Mouse (Mus musculus): ENCODE data around the gene Papola. TPM values are rescaled to one million over a fixed set of nuclear protein-coding genes. Genes with fewer than 3 reads are reported as not detected.
A peak's percentile ranks its signal among the peaks of the same experiment; 100 is the strongest.
"Not testable (repeated sequence)": the region's sequence is repeated elsewhere in the genome, so short reads cannot be mapped to it uniquely, and the experiment has no call there.

The Papola gene
- polyA plus RNA-seq, 1 experiment from 2014 or later, result 225 TPM

- no peaks in the 10 kb centered on the region for H3K9me3 ChIP-seq
- WGBS, result 55% methylated on average over 3 of the region's 3 CpGs
- no peak for ATAC-seq
- peaks cover 24% of the 10 kb centered on the region for H3K36me3 ChIP-seq
- H3K27ac ChIP-seq, result no peak overlapping the region
- H3K9ac ChIP-seq, result no peak overlapping the region
- no peaks in the 10 kb centered on the region for H3K27me3 ChIP-seq (replicated peaks)
- H3K4me1 ChIP-seq (replicated peaks), result no peaks in the 10 kb centered on the region
- H3K4me3 ChIP-seq (replicated peaks), result no peak overlapping the region
- no peak overlapping the region for H3K4me2 ChIP-seq (replicated peaks)
These were observed 24.5 kb downstream of the Papola start for GRCm38 (mm10) chr12:105808945-105809344.

- Histone ChIP-seq H3K4me2 (replicated peaks) (no peak overlapping the region), H3K27me3 (replicated peaks) (no peaks in the 10 kb centered on the region), H3K36me3 (peaks cover 32% of the 10 kb centered on the region), H3K4me1 (replicated peaks) (no peaks in the 10 kb centered on the region), H3K9me3 (no peaks in the 10 kb centered on the region), H3K27ac (no peak overlapping the region), H3K9ac (no peak overlapping the region), H3K4me3 (replicated peaks) (no peak overlapping the region)
- 73% methylated on average over 6 of the region's 6 CpGs for WGBS
- no peak for ATAC-seq
These were observed 26.1 kb downstream of the Papola start for GRCm38 (mm10) chr12:105810608-105811007.

- no peak overlapping the region for H3K4me3 ChIP-seq (replicated peaks)
- no peaks in the 10 kb centered on the region for H3K27me3 ChIP-seq (replicated peaks)
- no peak overlapping the region for H3K9ac ChIP-seq
- no peaks in the 10 kb centered on the region for H3K4me1 ChIP-seq (replicated peaks)
- no peak overlapping the region for H3K4me2 ChIP-seq (replicated peaks)
- WGBS, result 88% methylated on average over 6 of the region's 6 CpGs
- H3K36me3 ChIP-seq, result peaks cover 19% of the 10 kb centered on the region; the same call in 1 of the 2 replicates
- H3K27ac ChIP-seq, result no peak overlapping the region
- no peaks in the 10 kb centered on the region for H3K9me3 ChIP-seq
- ATAC-seq, result no peak
These were observed 29.5 kb downstream of the Papola start for GRCm38 (mm10) chr12:105813957-105814356.

GRCm38 (mm10) chr12:105823472-105823871, 39.0 kb downstream of the Papola start:
- Histone ChIP-seq H3K36me3 (peaks cover 32% of the 10 kb centered on the region), H3K4me2 (replicated peaks) (no peak overlapping the region), H3K27ac (no peak overlapping the region), H3K9ac (no peak overlapping the region), H3K4me1 (replicated peaks) (no peaks in the 10 kb centered on the region), H3K9me3 (no peaks in the 10 kb centered on the region), H3K4me3 (replicated peaks) (no peak overlapping the region), H3K27me3 (replicated peaks) (no peaks in the 10 kb centered on the region)
- ATAC-seq, result no peak
- 85% methylated on average over 4 of the region's 4 CpGs for WGBS

- 0 out of 2 replicates have a peak, but pooled peaks have one; percentile 25 for ATAC-seq
- Histone ChIP-seq H3K27me3 (replicated peaks) (no peaks in the 10 kb centered on the region), H3K4me3 (replicated peaks) (no peak overlapping the region), H3K9ac (no peak overlapping the region), H3K27ac (no peak overlapping the region), H3K4me2 (replicated peaks) (no peak overlapping the region), H3K36me3 (peaks cover 42% of the 10 kb centered on the region), H3K9me3 (no peaks in the 10 kb centered on the region), H3K4me1 (replicated peaks) (no peaks in the 10 kb centered on the region)
- 76% methylated on average over 8 of the region's 8 CpGs for WGBS
These were observed 40.2 kb downstream of the Papola start for GRCm38 (mm10) chr12:105824743-105825142.

- Histone ChIP-seq H3K27me3 (replicated peaks) (no peaks in the 10 kb centered on the region), H3K27ac (no peak overlapping the region), H3K4me2 (replicated peaks) (no peak overlapping the region), H3K4me3 (replicated peaks) (no peak overlapping the region), H3K4me1 (replicated peaks) (no peaks in the 10 kb centered on the region), H3K36me3 (peaks cover 40% of the 10 kb centered on the region), H3K9ac (no peak overlapping the region), H3K9me3 (no peaks in the 10 kb centered on the region)
- ATAC-seq, result no peak
- 87% methylated on average over 4 of the region's 4 CpGs for WGBS
These were observed 40.8 kb downstream of the Papola start for GRCm38 (mm10) chr12:105825266-105825665.

GRCm38 (mm10) chr12:105832541-105832940, 48.0 kb downstream of the Papola start:
- Histone ChIP-seq H3K4me2 (replicated peaks) (no peak overlapping the region), H3K4me1 (replicated peaks) (no peaks in the 10 kb centered on the region), H3K36me3 (peaks cover 33% of the 10 kb centered on the region), H3K27me3 (replicated peaks) (no peaks in the 10 kb centered on the region), H3K9me3 (no peaks in the 10 kb centered on the region), H3K9ac (no peak overlapping the region), H3K27ac (no peak overlapping the region), H3K4me3 (replicated peaks) (no peak overlapping the region)
- ATAC-seq, result no peak
- WGBS, result 84% methylated on average over 6 of the region's 6 CpGs

GRCm38 (mm10) chr12:105834926-105835325, 50.4 kb downstream of the Papola start:
- peaks cover 25% of the 10 kb centered on the region for H3K36me3 ChIP-seq

GRCm38 (mm10) chr12:105835571-105835970, 51.1 kb downstream of the Papola start:
- Histone ChIP-seq H3K27me3 (replicated peaks) (no peaks in the 10 kb centered on the region), H3K4me1 (replicated peaks) (no peaks in the 10 kb centered on the region), H3K9ac (no peak overlapping the region), H3K27ac (no peak overlapping the region), H3K4me3 (replicated peaks) (no peak overlapping the region), H3K36me3 (peaks cover 24% of the 10 kb centered on the region), H3K9me3 (no peaks in the 10 kb centered on the region), H3K4me2 (replicated peaks) (no peak overlapping the region)
- WGBS, result 78% methylated on average over 6 of the region's 6 CpGs
- ATAC-seq, result no peak

More at GRCm38 (mm10) chr12:105834926-105835325, 50.4 kb downstream of the Papola start:
- Histone ChIP-seq H3K27me3 (replicated peaks) (no peaks in the 10 kb centered on the region), H3K9ac (no peak overlapping the region), H3K4me1 (replicated peaks) (no peaks in the 10 kb centered on the region), H3K27ac (no peak overlapping the region), H3K4me3 (replicated peaks) (no peak overlapping the region), H3K4me2 (replicated peaks) (no peak overlapping the region), H3K9me3 (no peaks in the 10 kb centered on the region)
- ATAC-seq, result no peak
- 65% methylated on average over 6 of the region's 6 CpGs for WGBS

GRCm38 (mm10) chr12:105836196-105836595, 51.7 kb downstream of the Papola start:
- no peaks in the 10 kb centered on the region for H3K27me3 ChIP-seq (replicated peaks)
- H3K36me3 ChIP-seq, result peaks cover 24% of the 10 kb centered on the region

GRCm38 (mm10) chr12:105839096-105839495, 54.6 kb downstream of the Papola start:
- 61% methylated on average over 4 of the region's 4 CpGs for WGBS

More at GRCm38 (mm10) chr12:105836196-105836595, 51.7 kb downstream of the Papola start:
- ATAC-seq, result no peak
- WGBS, result 81% methylated on average over 2 of the region's 2 CpGs
- H3K27ac ChIP-seq, result no peak overlapping the region
- no peak overlapping the region for H3K9ac ChIP-seq
- no peaks in the 10 kb centered on the region for H3K4me1 ChIP-seq (replicated peaks)
- no peak overlapping the region for H3K4me2 ChIP-seq (replicated peaks)
- H3K4me3 ChIP-seq (replicated peaks), result no peak overlapping the region
- no peaks in the 10 kb centered on the region for H3K9me3 ChIP-seq

GRCm38 (mm10) chr12:105840545-105840944, 56.1 kb downstream of the Papola start:
- H3K4me1 ChIP-seq (replicated peaks); H3K4me2 ChIP-seq (replicated peaks); H3K4me3 ChIP-seq (replicated peaks); H3K9me3 ChIP-seq; ATAC-seq; H3K27ac ChIP-seq; H3K9ac ChIP-seq; H3K27me3 ChIP-seq (replicated peaks): not testable (repeated sequence)
- WGBS, result 92% methylated on average over 8 of the region's 8 CpGs
- peaks cover 13% of the 10 kb centered on the region for H3K36me3 ChIP-seq

More at GRCm38 (mm10) chr12:105839096-105839495, 54.6 kb downstream of the Papola start:
- Histone ChIP-seq H3K36me3 (peaks cover 15% of the 10 kb centered on the region), H3K4me3 (replicated peaks) (no peak overlapping the region), H3K9me3 (no peaks in the 10 kb centered on the region), H3K27me3 (replicated peaks) (no peaks in the 10 kb centered on the region), H3K4me2 (replicated peaks) (no peak overlapping the region), H3K27ac (no peak overlapping the region), H3K9ac (no peak overlapping the region), H3K4me1 (replicated peaks) (no peaks in the 10 kb centered on the region)
- no peak for ATAC-seq

GRCm38 (mm10) chr12:105843243-105844005, 58.9 kb downstream of the Papola start:
- Histone ChIP-seq H3K36me3 (peaks cover 11% of the 10 kb centered on the region), H3K4me1 (replicated peaks) (no peaks in the 10 kb centered on the region)
- WGBS, result 67% methylated on average over 12 of the region's 12 CpGs

More at GRCm38 (mm10) chr12:105843243-105844005, 58.9 kb downstream of the Papola start:
- H3K4me3 ChIP-seq (replicated peaks), result no peak overlapping the region
- no peak overlapping the region for H3K4me2 ChIP-seq (replicated peaks)
- H3K9ac ChIP-seq, result no peak overlapping the region
- no peak overlapping the region for H3K27ac ChIP-seq
- H3K9me3 ChIP-seq, result no peaks in the 10 kb centered on the region
- ATAC-seq, result no peak
- no peaks in the 10 kb centered on the region for H3K27me3 ChIP-seq (replicated peaks)
